Mouse (Mus musculus): Measurements from ENCODE around the gene Mrtfb. TPM values are rescaled to one million over a fixed set of nuclear protein-coding genes. Genes with fewer than 3 reads are reported as not detected.
"Not testable (repeated sequence)": the region's sequence is repeated elsewhere in the genome, so short reads cannot be mapped to it uniquely, and the experiment has no call there.

Gene Mrtfb
- polyA plus RNA-seq, 1 experiment: 11.9 TPM

- Histone ChIP-seq H3K27ac (ENCODE audit: control insufficient read depth, insufficient read depth, low read depth, low read length) (no peak overlapping the region), H3K4me1 (ENCODE audit: control insufficient read depth, insufficient read depth, low read length) (no peaks in the 10 kb centered on the region), H3K36me3 (ENCODE audit: control insufficient read depth, insufficient read depth, low read length) (no peaks in the 10 kb centered on the region; the same call in 1 of the 2 replicates), H3K27me3 (ENCODE audit: control insufficient read depth, insufficient read depth, low read length) (no peaks in the 10 kb centered on the region), H3K4me3 (ENCODE audit: control insufficient read depth, low read depth, low read length) (no peak overlapping the region)
- TF ChIP-seq POLR2A (IDR thresholded peaks at IDR 0.05; ENCODE audit: control insufficient read depth, low read depth, low read length): no peak
- no peak for TF ChIP-seq CTCF (IDR thresholded peaks at IDR 0.05; ENCODE audit: control insufficient read depth, insufficient read depth, insufficient replicate concordance, low read depth, low read length)
Measured at GRCm38 (mm10) chr16:13331898-13332297, 75.6 kb downstream of the Mrtfb start.

- Histone ChIP-seq H3K4me1 (ENCODE audit: control insufficient read depth, insufficient read depth, low read length) (no peaks in the 10 kb centered on the region), H3K27ac (ENCODE audit: control insufficient read depth, insufficient read depth, low read depth, low read length) (no peak overlapping the region), H3K36me3 (ENCODE audit: control insufficient read depth, insufficient read depth, low read length) (no peaks in the 10 kb centered on the region; the same call in 1 of the 2 replicates), H3K27me3 (ENCODE audit: control insufficient read depth, insufficient read depth, low read length) (no peaks in the 10 kb centered on the region), H3K4me3 (ENCODE audit: control insufficient read depth, low read depth, low read length) (no peak overlapping the region)
- no peak for TF ChIP-seq CTCF (IDR thresholded peaks at IDR 0.05; ENCODE audit: control insufficient read depth, insufficient read depth, insufficient replicate concordance, low read depth, low read length)
- no peak for TF ChIP-seq POLR2A (IDR thresholded peaks at IDR 0.05; ENCODE audit: control insufficient read depth, low read depth, low read length)
Measured at GRCm38 (mm10) chr16:13332536-13332935, 76.3 kb downstream of the Mrtfb start.

GRCm38 (mm10) chr16:13333781-13334341 is 77.6 kb downstream of the Mrtfb start:
- Histone ChIP-seq H3K4me3 (ENCODE audit: control insufficient read depth, low read depth, low read length) (no peak overlapping the region), H3K27me3 (ENCODE audit: control insufficient read depth, insufficient read depth, low read length) (no peaks in the 10 kb centered on the region), H3K4me1 (ENCODE audit: control insufficient read depth, insufficient read depth, low read length) (no peaks in the 10 kb centered on the region), H3K27ac (ENCODE audit: control insufficient read depth, insufficient read depth, low read depth, low read length) (no peak overlapping the region), H3K36me3 (ENCODE audit: control insufficient read depth, insufficient read depth, low read length) (no peaks in the 10 kb centered on the region; the same call in 1 of the 2 replicates)
- TF ChIP-seq POLR2A (IDR thresholded peaks at IDR 0.05; ENCODE audit: control insufficient read depth, low read depth, low read length): no peak

- no peaks in the 10 kb centered on the region for H3K4me1 ChIP-seq (ENCODE audit: control insufficient read depth, insufficient read depth, low read length)
- TF ChIP-seq POLR2A (IDR thresholded peaks at IDR 0.05; ENCODE audit: control insufficient read depth, low read depth, low read length) (no peak), CTCF (IDR thresholded peaks at IDR 0.05; ENCODE audit: control insufficient read depth, insufficient read depth, insufficient replicate concordance, low read depth, low read length) (peak; percentile 29; the same call in 1 of the 2 replicates)
- H3K4me3 ChIP-seq (ENCODE audit: control insufficient read depth, low read depth, low read length): no peak overlapping the region
- no peak overlapping the region for H3K27ac ChIP-seq (ENCODE audit: control insufficient read depth, insufficient read depth, low read depth, low read length)
- H3K27me3 ChIP-seq (ENCODE audit: control insufficient read depth, insufficient read depth, low read length): no peaks in the 10 kb centered on the region
- H3K36me3 ChIP-seq (ENCODE audit: control insufficient read depth, insufficient read depth, low read length): no peaks in the 10 kb centered on the region; the same call in 1 of the 2 replicates
Measured at GRCm38 (mm10) chr16:13336503-13337230, 80.4 kb downstream of the Mrtfb start.

GRCm38 (mm10) chr16:13338094-13338493 is 81.8 kb downstream of the Mrtfb start:
- no peaks in the 10 kb centered on the region for H3K27me3 ChIP-seq (ENCODE audit: control insufficient read depth, insufficient read depth, low read length)
- TF ChIP-seq CTCF (IDR thresholded peaks at IDR 0.05; ENCODE audit: control insufficient read depth, insufficient read depth, insufficient replicate concordance, low read depth, low read length) (no peak), POLR2A (IDR thresholded peaks at IDR 0.05; ENCODE audit: control insufficient read depth, low read depth, low read length) (no peak)

GRCm38 (mm10) chr16:13339433-13339832 is 83.2 kb downstream of the Mrtfb start:
- H3K4me1 ChIP-seq (ENCODE audit: control insufficient read depth, insufficient read depth, low read length): no peaks in the 10 kb centered on the region
- no peak for TF ChIP-seq POLR2A (IDR thresholded peaks at IDR 0.05; ENCODE audit: control insufficient read depth, low read depth, low read length)
- TF ChIP-seq CTCF (IDR thresholded peaks at IDR 0.05; ENCODE audit: control insufficient read depth, insufficient read depth, insufficient replicate concordance, low read depth, low read length): no peak
- no peak overlapping the region for H3K27ac ChIP-seq (ENCODE audit: control insufficient read depth, insufficient read depth, low read depth, low read length)
- no peak overlapping the region for H3K4me3 ChIP-seq (ENCODE audit: control insufficient read depth, low read depth, low read length)
- H3K27me3 ChIP-seq (ENCODE audit: control insufficient read depth, insufficient read depth, low read length): no peaks in the 10 kb centered on the region
- no peaks in the 10 kb centered on the region for H3K36me3 ChIP-seq (ENCODE audit: control insufficient read depth, insufficient read depth, low read length)

More at GRCm38 (mm10) chr16:13338094-13338493, 81.8 kb downstream of the Mrtfb start:
- Histone ChIP-seq H3K36me3 (ENCODE audit: control insufficient read depth, insufficient read depth, low read length) (no peaks in the 10 kb centered on the region; the same call in 1 of the 2 replicates), H3K4me3 (ENCODE audit: control insufficient read depth, low read depth, low read length) (no peak overlapping the region), H3K4me1 (ENCODE audit: control insufficient read depth, insufficient read depth, low read length) (no peaks in the 10 kb centered on the region), H3K27ac (ENCODE audit: control insufficient read depth, insufficient read depth, low read depth, low read length) (no peak overlapping the region)

- H3K36me3 ChIP-seq (ENCODE audit: control insufficient read depth, insufficient read depth, low read length); H3K4me3 ChIP-seq (ENCODE audit: control insufficient read depth, low read depth, low read length); H3K27me3 ChIP-seq (ENCODE audit: control insufficient read depth, insufficient read depth, low read length); H3K4me1 ChIP-seq (ENCODE audit: control insufficient read depth, insufficient read depth, low read length); H3K27ac ChIP-seq (ENCODE audit: control insufficient read depth, insufficient read depth, low read depth, low read length): not testable (repeated sequence)
Measured at GRCm38 (mm10) chr16:13345822-13346221, 89.5 kb downstream of the Mrtfb start.
